Mouse (Mus musculus) neural tube, embryonic 12.5 days (tissue): ENCODE results near the gene Wwtr1. TPM values are rescaled to one million over a fixed set of nuclear protein-coding genes. Genes with fewer than 3 reads are reported as not detected.
A peak's percentile ranks its signal among the peaks of the same experiment; 100 is the strongest.

Experiments used
- ATAC-seq: fragments of 200-750 bp; cut with Nextera tagmentation; 2 replicates; pipeline ENCODE4 v1.8.0; 2017; ENCODE audit warnings: low read depth, mild to moderate bottlenecking, moderate TSS enrichment, moderate library complexity; ENCODE audit not compliant: low FRiP score
- H3K27ac ChIP-seq: fragments of 300-500 bp; sonication (generic); 2 replicates; pipeline ENCODE4 v1.5.1; 2016
- H3K27me3 ChIP-seq: fragments of 300-500 bp; sonication (generic); replicated peaks from 2 replicates; pipeline ENCODE4 v1.6.1; 2016; ENCODE audit warnings: mild to moderate bottlenecking
- H3K36me3 ChIP-seq: fragments of 300-500 bp; sonication (generic); 2 replicates; pipeline ENCODE4 v1.6.1; 2016; ENCODE audit warnings: mild to moderate bottlenecking
- H3K4me1 ChIP-seq: fragments of 300-500 bp; sonication (generic); 2 replicates; pipeline ENCODE4 v1.6.1; 2016
- H3K4me2 ChIP-seq: fragments of 300-500 bp; sonication (generic); replicated peaks from 2 replicates; pipeline ENCODE4 v1.6.1; 2016; ENCODE audit warnings: mild to moderate bottlenecking
- H3K4me3 ChIP-seq: fragments of 300-500 bp; sonication (generic); 2 replicates; pipeline ENCODE4 v1.5.1; 2016
- H3K9ac ChIP-seq: fragments of 300-500 bp; sonication (generic); 2 replicates; pipeline ENCODE4 v1.6.1; 2016; ENCODE audit warnings: mild to moderate bottlenecking
- H3K9me3 ChIP-seq: fragments of 300-500 bp; sonication (generic); 2 replicates; pipeline ENCODE4 v1.6.1; 2016; ENCODE audit warnings: mild to moderate bottlenecking
- WGBS: fragments of 180-500 bp; shearing (Covaris S2); methylation state at CpG from one replicate; pipeline ENCODE4 v1.1.7; 2016; 5-methylcytosine and 5-hydroxymethylcytosine counted together
- polyA plus RNA-seq: library from polyadenylated mRNA; unstranded; fragments of >200 nt; fragmentation: Nextera tagmentation; extraction: Ambion mirVana; gene quantifications from 2 replicates; pipeline ENCODE4 v1.2.1, GENCODE M21; 2016

Gene Wwtr1
- polyA plus RNA-seq = 11.0 and 12.9 TPM in 2 replicates

DNA sequence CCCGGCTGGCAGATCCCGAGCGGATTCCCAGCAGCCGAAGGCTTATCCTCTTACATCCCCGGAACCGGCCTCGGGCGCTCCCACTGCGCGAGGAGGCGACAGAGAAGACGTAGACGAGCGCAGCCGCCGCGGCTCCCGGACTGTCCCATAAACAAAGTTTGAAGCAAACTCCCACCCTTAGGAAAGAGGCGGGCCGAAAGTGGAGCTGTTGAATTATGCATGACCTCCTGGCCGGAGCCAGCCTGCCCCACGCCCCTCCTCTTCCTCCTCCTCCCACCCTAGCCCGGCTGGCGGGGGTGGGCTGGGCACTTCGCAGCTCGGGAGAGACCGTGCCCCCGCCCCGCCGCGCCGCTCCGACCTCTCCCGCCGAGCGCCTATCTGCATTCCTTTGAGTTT lies at the start of gene Wwtr1:
Wwtr1 (minus strand) TSS at position 251 of the 396 bp plus-strand sequence.
- Histone ChIP-seq H3K27ac (peak within 1 kb of the TSS; percentile 39), H3K9ac (peak within 1 kb of the TSS; percentile 82), H3K4me1 (peaks cover 12% of the 10 kb centered on the region), H3K36me3 (peaks cover under 1% of the 10 kb centered on the region; the same call in 1 of the 2 replicates), H3K4me2 (peak within 1 kb of the TSS; percentile 91), H3K9me3 (no peaks in the 10 kb centered on the region), H3K4me3 (peak within 1 kb of the TSS; percentile 78), H3K27me3 (no peaks in the 10 kb centered on the region)
- peak; percentile 90 for ATAC-seq
- WGBS = under 1% methylated on average over 36 of the region's 36 CpGs

DNA sequence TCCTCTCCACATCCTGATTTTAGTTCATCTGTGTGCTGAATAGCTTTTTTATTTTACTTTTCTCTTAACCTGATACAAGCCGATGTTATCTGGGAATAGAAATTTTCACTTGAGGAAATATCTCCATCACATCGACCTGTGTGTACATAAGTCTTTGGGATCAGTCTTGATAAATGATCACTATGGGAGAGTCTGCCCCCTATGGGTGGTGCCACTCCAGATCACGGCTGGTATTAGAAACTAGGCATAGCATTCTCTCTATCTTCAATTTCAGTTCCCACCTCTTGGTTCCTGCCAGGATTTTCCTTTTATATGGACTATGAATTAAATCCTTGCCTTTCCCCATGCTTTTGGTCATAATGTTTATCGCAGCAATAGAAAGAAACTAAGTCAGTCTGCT lies 44.0 kb upstream of the Wwtr1 start:
- Histone ChIP-seq H3K9ac (no peak overlapping the region), H3K27ac (no peak overlapping the region), H3K9me3 (no peaks in the 10 kb centered on the region), H3K4me1 (no peaks in the 10 kb centered on the region), H3K36me3 (no peaks in the 10 kb centered on the region), H3K4me3 (no peak overlapping the region), H3K4me2 (no peak overlapping the region), H3K27me3 (no peaks in the 10 kb centered on the region)
- no peak for ATAC-seq
- 82% methylated on average over 4 of the region's 4 CpGs for WGBS

DNA sequence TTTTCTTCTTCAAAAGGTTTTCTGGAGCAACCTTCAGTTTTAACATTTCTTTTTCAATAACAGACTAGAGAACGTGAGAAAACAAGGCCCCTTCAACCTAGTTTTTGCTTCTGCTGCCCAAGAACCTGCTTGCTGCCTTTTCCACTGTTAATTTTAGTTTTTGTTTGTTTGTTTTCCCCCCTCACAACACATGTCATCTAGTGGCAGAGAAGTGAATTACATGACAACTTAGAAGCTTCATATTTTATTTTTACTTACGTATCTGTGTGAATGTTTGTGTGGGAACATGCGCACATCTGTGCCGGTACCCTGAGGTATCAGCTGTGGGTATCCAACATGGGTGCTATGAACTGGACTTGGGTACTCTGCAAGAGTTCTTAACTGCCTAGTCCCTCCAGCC lies 39.9 kb upstream of the Wwtr1 start:
- no peaks in the 10 kb centered on the region for H3K9me3 ChIP-seq
- H3K4me3 ChIP-seq = no peak overlapping the region
- H3K36me3 ChIP-seq = no peaks in the 10 kb centered on the region
- no peaks in the 10 kb centered on the region for H3K27me3 ChIP-seq
- no peak overlapping the region for H3K27ac ChIP-seq
- no peak overlapping the region for H3K4me2 ChIP-seq
- no peak overlapping the region for H3K9ac ChIP-seq
- H3K4me1 ChIP-seq = no peaks in the 10 kb centered on the region
- no peak for ATAC-seq
- 90% methylated on average over 4 of the region's 4 CpGs for WGBS

DNA sequence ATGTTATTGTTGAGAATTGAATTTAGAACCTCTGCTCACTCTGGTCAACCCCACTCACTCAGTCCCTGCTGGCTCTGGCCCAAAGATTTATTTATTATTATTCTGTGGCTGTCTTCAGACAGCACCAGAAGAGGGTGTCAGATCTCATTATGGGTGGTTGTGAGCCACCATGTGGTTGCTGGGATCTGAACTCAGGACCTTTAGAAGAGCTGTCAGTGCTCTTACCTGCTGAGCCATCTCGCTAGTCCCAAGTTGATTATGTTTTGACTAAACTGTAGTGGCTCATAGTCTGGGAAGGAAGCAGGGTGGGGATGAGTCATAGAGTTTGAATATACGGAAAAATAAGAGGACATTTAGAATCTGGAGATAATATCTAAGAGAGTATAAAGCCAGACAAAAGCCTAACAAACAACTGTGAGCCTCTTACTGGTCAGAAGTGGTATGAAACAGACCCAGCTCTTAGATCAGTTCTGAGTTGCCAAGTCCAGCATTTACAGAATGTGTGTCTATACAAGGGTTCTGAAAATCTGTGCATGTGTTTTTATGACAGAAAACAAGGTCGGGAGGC lies 36.8 kb upstream of the Wwtr1 start:
- H3K9ac ChIP-seq = no peak overlapping the region

DNA sequence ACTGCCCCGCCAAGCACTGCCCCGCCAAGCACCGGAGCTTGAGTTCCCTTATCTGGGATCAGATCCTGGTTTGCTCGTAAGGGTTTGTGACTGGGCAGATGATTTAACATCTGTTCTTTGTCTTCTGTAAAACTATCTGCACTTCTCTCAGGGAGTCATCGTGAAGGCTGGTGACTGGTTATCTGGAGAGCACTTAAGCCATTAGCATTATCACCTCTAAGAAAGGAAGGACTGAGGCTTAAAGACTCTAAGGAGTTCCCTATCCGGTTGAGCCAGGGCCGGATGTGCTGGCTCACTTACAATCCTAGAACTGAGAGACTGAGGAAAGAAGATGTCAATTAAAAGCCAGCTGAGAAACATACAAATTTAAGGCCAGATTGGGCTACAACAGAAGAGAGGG lies 36.1 kb upstream of the Wwtr1 start:
- no peaks in the 10 kb centered on the region for H3K4me1 ChIP-seq
- H3K4me3 ChIP-seq = no peak overlapping the region
- H3K36me3 ChIP-seq = no peaks in the 10 kb centered on the region
- 74% methylated on average over 7 of the region's 7 CpGs for WGBS
- H3K27ac ChIP-seq = no peak overlapping the region
- no peaks in the 10 kb centered on the region for H3K27me3 ChIP-seq
- no peak overlapping the region for H3K9ac ChIP-seq
- ATAC-seq = no peak
- H3K4me2 ChIP-seq = no peak overlapping the region
- H3K9me3 ChIP-seq = no peaks in the 10 kb centered on the region

More for the DNA sequence above, 36.8 kb upstream of the Wwtr1 start:
- Histone ChIP-seq H3K4me3 (no peak overlapping the region), H3K4me1 (no peaks in the 10 kb centered on the region), H3K27ac (no peak overlapping the region), H3K27me3 (no peaks in the 10 kb centered on the region), H3K36me3 (no peaks in the 10 kb centered on the region), H3K4me2 (no peak overlapping the region), H3K9me3 (no peaks in the 10 kb centered on the region)
- 80% methylated on average over 3 of the region's 3 CpGs for WGBS
- ATAC-seq = no peak

DNA sequence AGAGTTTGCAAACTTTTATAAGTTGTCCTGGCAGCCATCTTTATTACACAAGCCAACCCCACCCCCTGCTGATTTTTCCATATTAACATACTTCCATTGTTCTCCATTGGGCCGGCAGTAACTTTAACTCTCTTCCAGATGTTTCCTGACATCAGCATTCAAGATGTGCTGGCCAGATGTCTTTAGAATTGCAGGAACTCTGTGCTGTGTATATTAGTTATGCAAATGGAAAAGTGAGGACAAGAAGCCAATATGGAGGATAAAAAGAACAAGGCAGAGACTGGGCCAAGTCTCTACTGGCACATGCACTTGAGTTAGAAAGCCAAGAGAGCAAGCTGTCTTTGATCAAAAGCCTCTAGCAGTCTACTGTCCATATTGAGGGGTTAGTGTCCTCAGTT lies 28.9 kb upstream of the Wwtr1 start:
- Histone ChIP-seq H3K4me2 (no peak overlapping the region), H3K4me1 (no peaks in the 10 kb centered on the region), H3K9me3 (no peaks in the 10 kb centered on the region), H3K27me3 (no peaks in the 10 kb centered on the region), H3K9ac (no peak overlapping the region), H3K36me3 (no peaks in the 10 kb centered on the region), H3K4me3 (no peak overlapping the region), H3K27ac (no peak overlapping the region)
- WGBS = 51% methylated on average over 1 of the region's 1 CpGs
- ATAC-seq = no peak

DNA sequence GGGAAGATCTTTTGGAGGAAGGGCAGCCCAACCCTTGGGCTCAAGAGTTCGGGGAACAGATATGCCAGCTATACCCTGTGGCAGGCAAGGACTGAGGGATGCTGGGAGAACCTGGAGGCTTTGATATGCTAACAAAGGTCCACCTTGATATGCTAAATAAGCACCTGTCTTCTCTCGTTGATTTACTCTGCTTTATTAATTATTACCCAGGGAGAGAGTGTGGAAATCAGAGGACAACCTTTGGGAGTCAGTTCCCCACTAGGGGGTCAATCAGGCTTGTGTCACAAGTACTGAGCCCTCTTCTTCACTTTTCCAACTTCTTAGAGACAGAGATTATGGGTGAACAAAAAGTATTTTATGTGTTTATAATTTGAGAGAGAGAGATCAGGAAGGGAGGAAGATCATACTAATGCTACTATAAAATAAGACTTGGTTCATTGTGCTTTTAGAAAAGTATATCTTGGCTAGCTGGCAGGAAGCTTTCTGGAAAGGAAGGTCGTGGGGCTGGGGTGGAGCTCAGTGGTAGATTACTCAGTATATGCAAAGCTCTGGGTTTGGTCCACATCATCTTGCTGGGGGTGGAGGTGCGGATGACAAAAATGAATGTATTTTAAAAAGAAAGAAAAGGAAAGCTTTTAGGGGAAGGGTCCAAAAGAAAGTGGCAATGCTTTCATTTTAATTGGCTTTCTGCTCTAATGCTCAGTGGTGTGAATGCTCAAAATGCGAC lies 28.3 kb upstream of the Wwtr1 start:
- H3K27me3 ChIP-seq = no peaks in the 10 kb centered on the region
- no peak overlapping the region for H3K4me2 ChIP-seq
- WGBS = 70% methylated on average over 5 of the region's 5 CpGs
- H3K27ac ChIP-seq = no peak overlapping the region
- no peaks in the 10 kb centered on the region for H3K4me1 ChIP-seq
- H3K4me3 ChIP-seq = no peak overlapping the region
- H3K9ac ChIP-seq = no peak overlapping the region
- no peaks in the 10 kb centered on the region for H3K36me3 ChIP-seq
- ATAC-seq = no peak
- no peaks in the 10 kb centered on the region for H3K9me3 ChIP-seq

DNA sequence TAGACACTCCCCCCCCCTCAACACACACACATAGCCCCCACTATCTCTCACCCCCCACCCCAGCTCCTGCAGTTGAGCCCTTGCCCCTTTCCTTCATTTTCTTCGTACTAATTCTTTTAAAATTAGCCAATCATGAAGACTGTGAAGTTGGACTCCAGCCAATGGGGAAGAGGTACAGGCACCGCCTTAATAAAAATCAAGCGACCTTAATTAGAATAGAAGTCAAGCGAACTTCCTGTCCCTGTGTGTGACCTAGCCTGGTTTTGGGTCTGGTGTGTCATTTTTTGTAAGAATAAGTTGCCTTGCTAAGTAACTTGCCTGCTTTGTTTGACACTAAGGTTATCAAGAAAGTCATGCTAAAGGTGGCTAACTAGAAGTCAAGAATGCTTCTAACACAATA lies 26.9 kb upstream of the Wwtr1 start:
- Histone ChIP-seq H3K9me3 (no peaks in the 10 kb centered on the region), H3K4me3 (no peak overlapping the region), H3K27me3 (no peaks in the 10 kb centered on the region), H3K4me1 (no peaks in the 10 kb centered on the region), H3K4me2 (no peak overlapping the region), H3K27ac (no peak overlapping the region), H3K9ac (no peak overlapping the region), H3K36me3 (no peaks in the 10 kb centered on the region)
- ATAC-seq = no peak
- 92% methylated on average over 4 of the region's 4 CpGs for WGBS

DNA sequence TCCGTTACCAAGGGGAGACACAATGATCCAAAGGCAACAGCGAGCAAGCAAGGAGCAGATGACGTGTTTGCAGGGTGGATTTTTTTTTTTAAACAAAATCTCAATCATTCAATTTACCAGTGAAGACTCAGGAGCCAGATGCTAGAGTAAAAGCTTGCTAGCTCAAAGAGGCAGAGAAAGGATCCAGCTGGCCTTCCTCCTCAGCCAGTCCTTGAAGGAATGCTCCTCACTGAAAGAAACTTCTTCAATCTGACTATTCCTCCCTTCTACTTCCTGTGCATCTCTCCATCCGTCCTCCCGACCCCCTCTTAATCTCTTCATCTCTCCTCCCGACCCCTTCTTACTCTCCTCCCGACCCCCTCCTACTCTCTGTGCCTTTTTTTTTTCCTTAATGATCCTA lies 20.9 kb upstream of the Wwtr1 start:
- ATAC-seq = no peak
- H3K4me1 ChIP-seq = no peaks in the 10 kb centered on the region
- WGBS = 77% methylated on average over 7 of the region's 7 CpGs
- no peak overlapping the region for H3K4me3 ChIP-seq
- no peaks in the 10 kb centered on the region for H3K36me3 ChIP-seq
- no peaks in the 10 kb centered on the region for H3K27me3 ChIP-seq
- H3K9ac ChIP-seq = no peak overlapping the region
- H3K27ac ChIP-seq = no peak overlapping the region
- H3K4me2 ChIP-seq = no peak overlapping the region
- H3K9me3 ChIP-seq = no peaks in the 10 kb centered on the region

DNA sequence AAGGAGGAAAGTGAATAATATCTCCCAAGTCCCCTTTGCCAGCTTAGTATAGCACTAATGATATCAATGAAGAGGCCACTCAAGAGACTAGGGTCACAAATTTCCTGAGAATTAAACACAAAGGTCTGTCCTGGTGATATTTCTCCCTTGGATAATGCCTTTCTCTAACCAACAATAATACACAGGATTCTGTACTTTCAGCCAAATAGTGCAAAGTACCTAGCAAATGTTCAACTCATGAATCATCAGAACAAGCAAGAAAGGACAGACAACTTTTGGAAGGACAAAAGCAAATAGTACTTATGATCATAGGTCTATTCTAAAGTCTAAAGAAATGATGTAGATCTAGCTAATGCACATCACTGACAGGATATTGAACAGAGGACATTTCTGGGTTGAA lies 19.8 kb upstream of the Wwtr1 start:
- Histone ChIP-seq H3K4me2 (no peak overlapping the region), H3K4me3 (no peak overlapping the region), H3K4me1 (no peaks in the 10 kb centered on the region), H3K27ac (no peak overlapping the region), H3K36me3 (no peaks in the 10 kb centered on the region), H3K27me3 (no peaks in the 10 kb centered on the region), H3K9me3 (no peaks in the 10 kb centered on the region), H3K9ac (no peak overlapping the region)
- no peak for ATAC-seq

DNA sequence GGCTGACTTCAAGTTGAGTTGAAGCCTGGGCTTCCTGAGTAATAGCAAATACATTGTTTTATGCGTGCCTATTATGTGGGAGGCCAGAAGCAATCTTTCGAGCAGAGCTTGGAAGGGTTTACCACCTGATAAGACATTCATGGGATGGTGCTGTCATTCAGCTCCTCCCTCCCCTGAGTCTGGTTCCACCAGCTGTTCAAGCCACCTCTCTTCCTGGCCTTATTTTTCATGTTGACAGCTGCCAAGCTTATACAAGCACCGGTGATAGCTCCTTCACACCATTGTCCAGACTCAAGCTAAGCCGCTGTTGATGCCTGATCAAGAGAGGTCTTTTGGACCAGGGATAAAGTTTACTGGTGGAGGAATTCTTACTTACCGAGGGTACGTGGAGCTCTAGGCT lies 10.3 kb upstream of the Wwtr1 start:
- Histone ChIP-seq H3K36me3 (no peaks in the 10 kb centered on the region), H3K9me3 (no peaks in the 10 kb centered on the region), H3K9ac (no peak overlapping the region), H3K4me1 (no peaks in the 10 kb centered on the region), H3K4me3 (no peak overlapping the region), H3K27me3 (no peaks in the 10 kb centered on the region), H3K27ac (no peak overlapping the region), H3K4me2 (no peak overlapping the region)
- WGBS = 88% methylated on average over 6 of the region's 6 CpGs
- ATAC-seq = no peak

DNA sequence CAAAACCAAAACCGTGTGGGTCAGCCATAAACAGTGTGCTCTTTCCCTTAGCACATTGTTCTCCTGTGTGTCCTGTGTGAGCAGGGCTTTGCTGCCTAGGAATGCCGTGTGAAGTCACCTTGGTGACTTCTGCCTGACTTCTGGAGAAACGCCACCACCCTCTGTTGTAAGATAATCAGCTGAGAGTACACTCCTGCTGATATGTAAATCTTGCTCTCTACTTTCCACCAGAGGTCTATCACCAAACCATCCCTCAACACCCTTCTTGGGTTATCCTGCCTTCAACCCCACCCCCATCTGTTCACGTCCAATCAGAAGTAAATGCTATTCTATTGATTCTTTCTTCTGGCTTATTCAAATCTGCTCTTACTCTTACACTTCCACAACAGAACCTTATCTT lies 7.8 kb upstream of the Wwtr1 start:
- H3K4me1 ChIP-seq = no peaks in the 10 kb centered on the region
- ATAC-seq = no peak
- no peaks in the 10 kb centered on the region for H3K9me3 ChIP-seq
- no peaks in the 10 kb centered on the region for H3K27me3 ChIP-seq
- H3K9ac ChIP-seq = no peak overlapping the region
- H3K27ac ChIP-seq = no peak overlapping the region
- 77% methylated on average over 4 of the region's 4 CpGs for WGBS
- no peak overlapping the region for H3K4me2 ChIP-seq
- no peak overlapping the region for H3K4me3 ChIP-seq
- H3K36me3 ChIP-seq = no peaks in the 10 kb centered on the region
